Comparison of ENCODE assay signal across 8 mouse cellular contexts in the genomic region with DNA sequence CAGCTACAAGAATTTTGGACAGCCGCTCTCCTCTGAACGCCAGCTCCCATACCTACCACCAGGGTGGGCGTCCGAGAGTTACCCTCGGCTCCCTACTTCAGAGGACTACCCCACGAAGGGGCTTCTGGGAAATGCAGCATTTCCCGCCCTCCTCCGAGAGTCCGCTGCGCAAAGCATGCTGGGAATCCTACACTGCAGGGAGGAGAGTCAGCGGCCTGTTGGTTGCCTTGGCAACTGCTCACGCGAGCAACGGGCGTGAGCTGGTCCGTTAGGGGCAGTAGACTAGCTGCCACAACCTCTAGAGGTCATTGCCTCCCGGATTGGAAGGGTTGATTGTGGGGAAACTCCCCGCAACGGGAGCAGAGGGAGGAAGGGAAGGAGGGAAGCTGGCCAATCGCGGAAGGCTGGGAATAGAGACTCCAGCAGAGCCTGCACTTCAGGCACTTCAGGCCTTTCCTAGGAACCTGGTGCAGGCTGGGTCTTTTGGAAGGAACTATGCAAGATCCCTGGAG. TPM values are rescaled to one million over a fixed set of nuclear protein-coding genes. Genes with fewer than 3 reads are reported as not detected.
DNase-seq lines count a peak whose midpoint lies in the region; ATAC-seq and TF ChIP-seq lines count a peak whose summit lies in the region.

A gene (minus strand): TSS at position 177 of the 512 bp plus-strand sequence.

- peak within 1 kb of the TSS; percentile 23 for H3K27ac ChIP-seq in bone marrow, adult 2 months (ENCODE audit: control insufficient read depth, insufficient read depth, low read depth, low read length, poor library complexity)
- peak within 1 kb of the TSS; percentile 91 for H3K27ac ChIP-seq in embryonic facial prominence, embryonic 14.5 days (replicated peaks; ENCODE audit: low read depth, low read length)
- H3K27ac ChIP-seq in heart, adult 2 months: peak within 1 kb of the TSS; percentile 81
- peak within 1 kb of the TSS; percentile 85 for H3K27ac ChIP-seq in kidney, adult 2 months (ENCODE audit: insufficient read depth, low read depth, low read length)
- peak within 1 kb of the TSS; percentile 75 for H3K27ac ChIP-seq in limb, embryonic 11.5 days (replicated peaks; ENCODE audit: low read depth, low read length)
- peak within 1 kb of the TSS; percentile 75 for H3K27ac ChIP-seq in midbrain, embryonic 13.5 days
- H3K27ac ChIP-seq in small intestine, adult 2 months (ENCODE audit: insufficient read depth, low read depth, low read length): peak within 1 kb of the TSS; percentile 82

- H3K9ac ChIP-seq in embryonic facial prominence, embryonic 14.5 days (ENCODE audit: low read depth, low read length): peak within 1 kb of the TSS; percentile 73
- H3K9ac ChIP-seq in heart, adult 2 months (ENCODE audit: low read depth, low read length): peak within 1 kb of the TSS; percentile 70
- peak within 1 kb of the TSS; percentile 31 for H3K9ac ChIP-seq in limb, embryonic 11.5 days (ENCODE audit: low read length)
- H3K9ac ChIP-seq in midbrain, embryonic 13.5 days (replicated peaks): peak within 1 kb of the TSS; percentile 63

- DNase-seq in A20 (ENCODE audit: low read depth, low spot score): peak; percentile 96
- peak; percentile 97 for DNase-seq in embryonic facial prominence, embryonic 14.5 days (ENCODE audit: low spot score)
- DNase-seq in heart, adult 2 months: peak; percentile 92 to 95
- DNase-seq in kidney, adult 2 months: peak; percentile 98
- DNase-seq in limb, embryonic 11.5 days (ENCODE audit: low spot score): peak; percentile 97

- no peaks in the 10 kb centered on the region for H3K36me3 ChIP-seq in embryonic facial prominence, embryonic 14.5 days (ENCODE audit: control insufficient read depth, insufficient read depth, low read length)
- no peaks in the 10 kb centered on the region for H3K36me3 ChIP-seq in heart, adult 2 months (ENCODE audit: control insufficient read depth, insufficient read depth, low read length)
- H3K36me3 ChIP-seq in kidney, adult 2 months (ENCODE audit: control insufficient read depth, insufficient read depth, low read length): no peaks in the 10 kb centered on the region
- no peaks in the 10 kb centered on the region for H3K36me3 ChIP-seq in limb, embryonic 11.5 days (ENCODE audit: control insufficient read depth, insufficient read depth, low read length)
- H3K36me3 ChIP-seq in midbrain, embryonic 13.5 days: no peaks in the 10 kb centered on the region
- no peaks in the 10 kb centered on the region for H3K36me3 ChIP-seq in small intestine, adult 2 months (ENCODE audit: control insufficient read depth, insufficient read depth, low read length)

- peak; percentile 82 for TF ChIP-seq EP300 in heart, adult 2 months (IDR thresholded peaks at IDR 0.05; ENCODE audit: insufficient read depth, low read depth, low read length)

- peak within 1 kb of the TSS; percentile 67 for H3K4me3 ChIP-seq in bone marrow, adult 2 months (replicated peaks; ENCODE audit: control insufficient read depth, low read depth, low read length)
- H3K4me3 ChIP-seq in embryonic facial prominence, embryonic 14.5 days (ENCODE audit: low read depth, low read length): peak within 1 kb of the TSS; percentile 46
- H3K4me3 ChIP-seq in heart, adult 2 months: peak within 1 kb of the TSS; percentile 72
- H3K4me3 ChIP-seq in kidney, adult 2 months (ENCODE audit: insufficient read depth, low read depth, low read length): peak within 1 kb of the TSS; percentile 69
- H3K4me3 ChIP-seq in limb, embryonic 11.5 days (ENCODE audit: low read depth, low read length): peak within 1 kb of the TSS; percentile 24
- peak within 1 kb of the TSS; percentile 46 for H3K4me3 ChIP-seq in midbrain, embryonic 13.5 days (replicated peaks)
- peak within 1 kb of the TSS; percentile 86 for H3K4me3 ChIP-seq in small intestine, adult 2 months (ENCODE audit: low read depth, low read length)

- H3K4me2 ChIP-seq in embryonic facial prominence, embryonic 14.5 days (ENCODE audit: low read depth, low read length): peak within 1 kb of the TSS; percentile 68
- peak within 1 kb of the TSS; percentile 48 for H3K4me2 ChIP-seq in limb, embryonic 11.5 days (ENCODE audit: low read depth, severe bottlenecking)
- peak within 1 kb of the TSS; percentile 62 for H3K4me2 ChIP-seq in midbrain, embryonic 13.5 days (replicated peaks)

- H3K79me2 ChIP-seq in heart, adult 2 months (replicated peaks; ENCODE audit: control insufficient read depth, insufficient read depth, low read length): no peaks in the 10 kb centered on the region

- WGBS in bone marrow, adult 2 months: under 1% methylated on average over 21 of the region's 21 CpGs
- under 1% methylated on average over 21 of the region's 21 CpGs for WGBS in embryonic facial prominence, embryonic 14.5 days
- under 1% methylated on average over 21 of the region's 21 CpGs for WGBS in heart, adult 2 months
- under 1% methylated on average over 21 of the region's 21 CpGs for WGBS in kidney, adult 2 months
- WGBS in limb, embryonic 11.5 days: 0% methylated on average over 21 of the region's 21 CpGs
- WGBS in midbrain, embryonic 13.5 days: under 1% methylated on average over 21 of the region's 21 CpGs
- 1% methylated on average over 21 of the region's 21 CpGs for WGBS in small intestine, adult 2 months

- peak; percentile 91 for ATAC-seq in embryonic facial prominence, embryonic 14.5 days (ENCODE audit: low read depth)
- ATAC-seq in limb, embryonic 11.5 days (ENCODE audit: insufficient number of reproducible peaks, low FRiP score, low TSS enrichment, low read depth): peak; percentile 90
- peak; percentile 94 for ATAC-seq in midbrain, embryonic 13.5 days

- intact Hi-C loops in heart, adult 2 months (cut with DNase I): no loop called here

- TF ChIP-seq CTCF in bone marrow, adult 2 months (IDR thresholded peaks at IDR 0.05; ENCODE audit: control insufficient read depth, insufficient read depth, low read length): peak; percentile 27
- peak; percentile 61 for TF ChIP-seq CTCF in heart, adult 2 months (IDR thresholded peaks at IDR 0.05)
- TF ChIP-seq CTCF in kidney, adult 2 months (conservative IDR thresholded peaks at IDR 0.05; ENCODE audit: insufficient read depth, insufficient read length, low read depth, low read length): no peak
- peak; percentile 34; the same call in 1 of the 2 replicates for TF ChIP-seq CTCF in small intestine, adult 2 months (IDR thresholded peaks at IDR 0.05; ENCODE audit: extremely low read depth, insufficient read length, insufficient replicate concordance, low read depth, low read length)

- peaks cover 8% of the 10 kb centered on the region; the same call in 1 of the 2 replicates for H3K27me3 ChIP-seq in embryonic facial prominence, embryonic 14.5 days (replicated peaks; ENCODE audit: control insufficient read depth, insufficient read depth, low read length)
- no peaks in the 10 kb centered on the region for H3K27me3 ChIP-seq in heart, adult 2 months (ENCODE audit: control insufficient read depth, insufficient read depth, low read length)
- H3K27me3 ChIP-seq in kidney, adult 2 months (replicated peaks; ENCODE audit: control insufficient read depth, insufficient read depth, low read length): no peaks in the 10 kb centered on the region
- H3K27me3 ChIP-seq in limb, embryonic 11.5 days (ENCODE audit: control insufficient read depth, insufficient read depth, low read length): no peaks in the 10 kb centered on the region
- peaks cover 32% of the 10 kb centered on the region for H3K27me3 ChIP-seq in midbrain, embryonic 13.5 days
- H3K27me3 ChIP-seq in small intestine, adult 2 months (ENCODE audit: control insufficient read depth, insufficient read depth, low read length): no peaks in the 10 kb centered on the region

- no peaks in the 10 kb centered on the region; the same call in 1 of the 2 replicates for H3K4me1 ChIP-seq in bone marrow, adult 2 months (ENCODE audit: control insufficient read depth, insufficient read depth, low read length)
- peaks cover 36% of the 10 kb centered on the region for H3K4me1 ChIP-seq in embryonic facial prominence, embryonic 14.5 days (ENCODE audit: control insufficient read depth, insufficient read depth, low read length)
- H3K4me1 ChIP-seq in heart, adult 2 months (ENCODE audit: control insufficient read depth, insufficient read depth, low read length): peaks cover 2% of the 10 kb centered on the region
- H3K4me1 ChIP-seq in kidney, adult 2 months (ENCODE audit: control insufficient read depth, insufficient read depth, low read length): peaks cover 8% of the 10 kb centered on the region; the same call in 1 of the 2 replicates
- peaks cover 10% of the 10 kb centered on the region for H3K4me1 ChIP-seq in limb, embryonic 11.5 days (ENCODE audit: control insufficient read depth, insufficient read depth, low read length)
- H3K4me1 ChIP-seq in midbrain, embryonic 13.5 days (replicated peaks): peaks cover 36% of the 10 kb centered on the region
- H3K4me1 ChIP-seq in small intestine, adult 2 months (ENCODE audit: control insufficient read depth, insufficient read depth, insufficient read length, low read length): peaks cover 10% of the 10 kb centered on the region

- TF ChIP-seq POLR2A in bone marrow, adult 2 months (IDR thresholded peaks at IDR 0.05; ENCODE audit: borderline replicate concordance, control insufficient read depth, low read depth, low read length): peak; percentile 66; the same call in 1 of the 2 replicates
- peak; percentile 90 for TF ChIP-seq POLR2A in heart, adult 2 months (IDR thresholded peaks at IDR 0.05; ENCODE audit: insufficient read depth, low read depth, low read length)
- TF ChIP-seq POLR2A in kidney, adult 2 months (IDR thresholded peaks at IDR 0.05; ENCODE audit: low read depth, low read length): peak; percentile 36
- TF ChIP-seq POLR2A in small intestine, adult 2 months (IDR thresholded peaks at IDR 0.05; ENCODE audit: low read depth, low read length): peak; percentile 38

- no peaks in the 10 kb centered on the region for H3K9me3 ChIP-seq in embryonic facial prominence, embryonic 14.5 days (ENCODE audit: control insufficient read depth, low read length)
- H3K9me3 ChIP-seq in limb, embryonic 11.5 days (ENCODE audit: control insufficient read depth, low read length): no peaks in the 10 kb centered on the region
- H3K9me3 ChIP-seq in midbrain, embryonic 13.5 days: no peaks in the 10 kb centered on the region

RNA-seq across cellular contexts. Expression of the gene that starts here (rescaled TPM):
- 18.1 and 28.1 TPM in 2 replicates for polyA plus RNA-seq in bone marrow, adult 2 months (2011; ENCODE audit: insufficient read depth, insufficient read length, low replicate concordance, missing spikeins)
- polyA plus RNA-seq in embryonic facial prominence, embryonic 14.5 days (2014; fragmentation: Nextera tagmentation; extraction: Ambion mirVana): 9.7 and 12.9 TPM in 2 replicates
- total RNA-seq in heart, adult 2 months (2021): 10 to 100 TPM in 1 of 2 experiments, 1 to 10 TPM in 1; 8.0 to 12.8 TPM
- 53.4 and 69.1 TPM in 2 replicates for polyA plus RNA-seq in heart, adult 2 months (2012; rRNA removed)
- polyA plus RNA-seq in kidney, adult 2 months (2012; rRNA removed): 1,054 and 1,473 TPM in 2 replicates
- 7.8 and 9.5 TPM in 2 replicates for polyA plus RNA-seq in limb, embryonic 11.5 days (2014; fragmentation: Nextera tagmentation; extraction: Ambion mirVana)
- polyA plus RNA-seq in midbrain, embryonic 13.5 days (2015; fragmentation: Nextera tagmentation; extraction: Ambion mirVana): 5.8 and 5.9 TPM in 2 replicates
- polyA plus RNA-seq in small intestine, adult 2 months (2012; rRNA removed): 68.6 and 89.9 TPM in 2 replicates

Comparison
In these comparisons a context has a peak if more than half of its experiments do, and no peak if none do; other contexts are left out.
1. Peak in every context shown above with its lines: DNase-seq, ATAC-seq, H3K4me3 ChIP-seq and H3K27ac ChIP-seq.
2. RNA of the gene that starts here (polyA plus RNA-seq): 1,054 to 1,473 TPM in kidney, adult 2 months; 68.6 to 89.9 TPM in small intestine, adult 2 months, 53.4 to 69.1 TPM in heart, adult 2 months, 18.1 to 28.1 TPM in bone marrow, adult 2 months, 9.7 to 12.9 TPM in embryonic facial prominence, embryonic 14.5 days, 7.8 to 9.5 TPM in limb, embryonic 11.5 days and 5.8 to 5.9 TPM in midbrain, embryonic 13.5 days; every median in the first group is over 10 times any median in the second.
3. H3K27ac ChIP-seq: peak in every context shown above with its lines; median percentile 91 in embryonic facial prominence, embryonic 14.5 days; 85 in kidney, adult 2 months; 82 in small intestine, adult 2 months; 81 in heart, adult 2 months; 75 in limb, embryonic 11.5 days; 75 in midbrain, embryonic 13.5 days; 23 in bone marrow, adult 2 months.
4. H3K4me3 ChIP-seq: peak in every context shown above with its lines; median percentile 86 in small intestine, adult 2 months; 72 in heart, adult 2 months; 69 in kidney, adult 2 months; 67 in bone marrow, adult 2 months; 46 in embryonic facial prominence, embryonic 14.5 days; 46 in midbrain, embryonic 13.5 days; 24 in limb, embryonic 11.5 days.
5. POLR2A ChIP-seq: peak in every context shown above with its lines; median percentile 90 in heart, adult 2 months; 66 in bone marrow, adult 2 months; 38 in small intestine, adult 2 months; 36 in kidney, adult 2 months.